Mouse (Mus musculus) brain, embryonic 14.5 days (tissue): ENCODE results near the gene Pold3. TPM values are rescaled to one million over a fixed set of nuclear protein-coding genes. Genes with fewer than 3 reads are reported as not detected.

ENCODE experiments used
- DNase-seq: peaks from one replicate; pipeline ENCODE4 v3.0.0-alpha.2; 2011; ENCODE audit warnings: low read depth
- CTCF ChIP-seq: fragments of 200-500 bp; IDR thresholded peaks from 2 replicates; pipeline ENCODE4 v1.5.1; 2012; ENCODE audit warnings: inconsistent platforms, mild to moderate bottlenecking, moderate library complexity, borderline replicate concordance; ENCODE audit not compliant: insufficient read depth, insufficient read length; ENCODE audit errors: extremely low read depth
- POLR2A ChIP-seq: fragments of 200-500 bp; IDR thresholded peaks from 2 replicates; pipeline ENCODE4 v1.6.1; 2012; ENCODE audit warnings: mild to moderate bottlenecking, inconsistent platforms, borderline replicate concordance; ENCODE audit not compliant: poor library complexity, insufficient read depth, insufficient read length, severe bottlenecking; ENCODE audit errors: extremely low read depth
- polyA plus RNA-seq: library from polyadenylated mRNA; depleted of rRNA; stranded (reverse); fragments of >200 nt; gene quantifications from 2 replicates; pipeline ENCODE4 v1.2.3, GENCODE M21; 2012; rRNA removed

Gene Pold3
- polyA plus RNA-seq: 42.1 and 44.6 TPM in 2 replicates

GRCm38 (mm10) chr7:100121376-100121789 is at the start of gene Pold3:
Gene Pold3, minus strand, starts transcription at chr7:100121565.
- TF ChIP-seq CTCF (no peak), POLR2A (peak; percentile 82; the same call in 1 of the 2 replicates)
- DNase-seq: peak; percentile 98

DNA sequence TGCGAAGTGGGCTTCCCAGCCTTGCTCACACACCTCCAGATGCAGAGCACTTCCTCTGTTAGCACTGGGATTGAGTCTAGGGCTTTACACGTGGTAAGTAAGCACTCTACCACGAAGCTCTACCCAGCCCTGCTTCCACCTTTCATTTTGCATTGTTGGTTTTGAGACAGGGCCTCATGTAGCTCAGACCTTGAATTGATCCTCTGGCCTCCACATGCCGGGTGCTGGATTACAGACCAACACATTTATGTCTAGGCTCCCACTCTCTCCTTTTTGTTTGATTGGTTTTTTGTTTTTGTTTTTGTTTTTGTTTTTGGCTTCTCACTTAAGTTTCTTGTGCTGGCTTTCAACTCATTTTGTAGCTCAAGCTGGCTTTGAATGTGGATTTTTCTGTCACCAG is 49.4 kb upstream of the Pold3 start:
- no peak for DNase-seq
- TF ChIP-seq POLR2A (no peak), CTCF (no peak)

DNA sequence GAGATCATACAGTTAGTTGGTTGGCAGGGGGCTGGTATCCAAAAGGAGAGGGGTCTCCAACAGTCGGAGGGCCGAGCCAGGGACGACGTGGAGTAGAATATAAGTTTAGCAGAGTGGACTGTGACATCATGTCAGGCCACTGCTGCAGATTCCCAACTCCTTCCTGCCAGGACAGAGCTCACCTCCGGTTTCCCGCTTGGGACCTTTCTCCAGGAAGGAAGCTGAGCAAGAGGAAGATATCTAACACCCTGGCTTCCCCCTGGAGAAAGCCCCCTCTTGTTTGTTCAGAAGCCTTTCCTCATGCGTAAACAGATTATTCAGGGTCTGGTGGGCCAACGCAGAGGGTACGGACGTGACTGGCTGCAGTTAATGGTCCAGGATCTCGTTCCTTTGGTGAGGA is 47.3 kb upstream of the Pold3 start:
- no peak for TF ChIP-seq CTCF
- no peak for TF ChIP-seq POLR2A
- no peak for DNase-seq

- no peak for DNase-seq
- no peak for TF ChIP-seq POLR2A
- TF ChIP-seq CTCF: no peak
These were observed 42.1 kb upstream of the Pold3 start for GRCm38 (mm10) chr7:100163506-100163905.

- DNase-seq: no peak
- TF ChIP-seq POLR2A: no peak
- no peak for TF ChIP-seq CTCF
These were observed 38.6 kb upstream of the Pold3 start for GRCm38 (mm10) chr7:100160006-100160405.

DNA sequence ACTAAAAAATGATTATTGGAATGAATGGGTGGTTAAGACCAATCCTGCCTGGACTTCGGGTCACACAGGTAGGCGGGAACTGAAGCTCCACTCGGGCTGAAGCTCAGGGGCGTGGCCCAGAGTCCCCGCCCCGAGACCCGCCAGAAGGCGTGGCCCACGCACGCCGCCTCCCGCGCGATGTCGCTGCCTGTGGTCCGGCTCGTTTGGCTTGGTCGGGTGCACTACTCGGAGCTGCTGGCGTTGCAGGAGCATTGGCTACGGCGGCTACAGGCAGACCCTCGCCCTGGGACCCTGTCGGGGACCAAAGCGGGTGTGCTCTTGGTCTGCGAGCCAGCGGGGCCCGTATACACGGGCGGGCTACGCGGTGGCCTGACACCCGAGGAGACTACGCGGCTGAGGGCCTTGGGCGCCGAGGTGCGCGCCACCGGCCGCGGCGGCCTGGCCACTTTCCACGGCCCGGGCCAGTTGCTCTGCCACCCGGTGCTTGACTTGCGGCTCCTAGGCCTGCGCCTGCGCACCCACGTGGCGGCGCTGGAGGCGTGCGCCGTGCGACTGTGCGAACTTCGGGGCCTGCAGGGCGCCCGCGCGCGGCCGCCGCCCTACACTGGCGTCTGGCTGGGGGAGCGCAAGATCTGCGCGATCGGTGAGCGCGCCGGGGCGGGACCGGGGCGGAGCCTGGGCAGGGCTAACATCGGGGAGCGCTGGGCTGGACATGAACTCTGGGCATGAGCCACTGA is 37.9 kb upstream of the Pold3 start, which contains the start of gene Lipt2:
Gene Lipt2 (plus strand): TSS at position 173 of the 737 bp plus-strand sequence.
- DNase-seq: peak; percentile 95
- TF ChIP-seq CTCF (no peak), POLR2A (peak; percentile 62)

DNA sequence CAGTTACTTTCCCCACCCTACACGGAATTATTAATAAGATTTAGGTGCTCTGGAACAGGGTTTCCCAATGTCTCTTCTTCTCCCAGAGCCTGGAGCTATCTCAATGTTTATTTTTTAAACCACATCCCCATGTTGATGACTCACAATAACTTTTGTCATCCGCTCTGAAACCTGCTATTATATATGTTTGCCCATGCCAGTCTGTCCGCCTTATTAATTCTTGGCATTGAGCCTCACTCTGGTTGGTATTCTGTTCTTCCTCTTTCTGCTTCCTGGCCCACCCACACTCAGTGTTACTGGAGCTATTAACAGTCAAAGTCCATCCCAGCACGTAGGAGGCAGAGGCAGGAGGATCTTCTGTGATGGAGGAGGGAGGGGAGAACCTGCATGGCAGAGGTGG is 36.3 kb upstream of the Pold3 start:
- no peak for DNase-seq
- TF ChIP-seq CTCF (no peak), POLR2A (no peak)

GRCm38 (mm10) chr7:100150626-100151025 is 29.3 kb upstream of the Pold3 start:
- DNase-seq: no peak
- TF ChIP-seq CTCF (no peak), POLR2A (no peak)

- TF ChIP-seq CTCF: no peak
- TF ChIP-seq POLR2A: no peak
- DNase-seq: no peak
These were observed 28.7 kb upstream of the Pold3 start for GRCm38 (mm10) chr7:100150086-100150485.

DNA sequence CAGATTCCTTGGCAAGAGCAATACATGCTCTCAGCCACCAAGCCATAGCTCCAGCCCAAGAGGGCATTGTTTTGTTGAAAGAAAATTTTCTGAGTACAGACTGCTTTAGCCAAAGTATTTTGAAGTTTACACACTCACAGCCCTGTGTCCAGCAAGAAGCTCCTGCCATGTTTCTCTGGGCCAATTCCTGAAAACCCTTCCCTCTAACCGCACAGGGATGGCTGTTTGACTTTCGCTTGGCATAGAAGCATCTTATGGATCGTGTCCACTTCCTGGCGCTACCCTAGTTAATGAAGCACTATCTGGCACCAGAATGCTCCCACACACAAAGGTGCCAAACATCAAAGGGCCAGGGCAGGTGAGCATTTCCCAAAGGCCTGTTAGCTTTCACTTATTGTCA is 27.2 kb upstream of the Pold3 start:
- DNase-seq: no peak
- TF ChIP-seq POLR2A (no peak), CTCF (no peak)

DNA sequence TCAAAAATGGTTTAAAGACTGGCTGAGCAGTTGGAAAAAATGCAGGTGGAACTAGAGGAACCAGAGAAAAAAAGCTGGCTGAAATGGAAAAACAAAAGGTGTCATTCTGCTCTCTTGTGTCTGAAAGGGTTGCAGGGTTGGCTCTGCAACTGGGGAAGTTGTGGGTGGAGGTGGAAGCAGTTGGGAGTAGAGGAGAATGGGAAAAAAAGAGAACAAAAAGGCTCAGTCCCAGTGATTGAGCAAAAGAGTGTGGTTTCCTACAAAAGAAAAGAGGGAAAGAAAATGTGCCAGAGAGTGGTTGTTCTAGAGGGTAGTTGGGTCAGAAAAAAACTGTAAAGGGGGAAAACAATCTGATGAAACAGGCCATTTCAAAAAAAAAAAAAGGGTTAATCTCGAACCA is 19.2 kb upstream of the Pold3 start:
- no peak for DNase-seq
- TF ChIP-seq POLR2A: no peak
- no peak for TF ChIP-seq CTCF

DNA sequence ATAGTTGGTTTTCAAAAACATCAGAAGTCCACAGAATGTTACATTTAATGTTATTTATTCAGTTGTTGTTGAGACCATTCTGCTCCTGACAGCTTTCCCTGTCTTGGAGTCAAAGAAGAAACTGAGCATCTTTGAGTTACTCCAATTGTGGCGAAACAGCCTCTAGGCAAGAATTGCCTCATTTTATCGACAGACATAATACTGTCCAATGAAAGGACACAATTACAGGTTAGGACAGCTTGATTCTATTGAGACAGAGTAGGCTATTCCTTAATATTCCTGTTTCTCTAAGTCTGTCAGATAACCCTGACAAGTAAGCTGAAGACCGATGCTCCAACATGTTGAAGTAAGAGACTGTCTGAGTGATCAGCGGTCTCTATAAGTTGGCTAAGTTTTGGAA is 16.7 kb upstream of the Pold3 start:
- no peak for DNase-seq
- TF ChIP-seq POLR2A (no peak), CTCF (no peak)
